Mouse (Mus musculus): ENCODE results near the gene Npw. TPM values are rescaled to one million over a fixed set of nuclear protein-coding genes. Genes with fewer than 3 reads are reported as not detected.
"Not testable (repeated sequence)": the region's sequence is repeated elsewhere in the genome, so short reads cannot be mapped to it uniquely, and the experiment has no call there.

Gene Npw
- polyA plus RNA-seq, 1 experiment from 2014 or later = 1.3 TPM

- H3K4me2 ChIP-seq = peak overlapping the region; percentile 85
- H3K4me3 ChIP-seq (replicated peaks) = peak overlapping the region; percentile 99
- H3K9ac ChIP-seq (replicated peaks) = peak overlapping the region; percentile 97
- H3K27me3 ChIP-seq = no peaks in the 10 kb centered on the region
- peaks cover 31% of the 10 kb centered on the region for H3K4me1 ChIP-seq (replicated peaks)
- ATAC-seq (ENCODE audit: insufficient number of reproducible peaks, insufficient read depth, low FRiP score, low TSS enrichment, low read depth) = no peak
- peak overlapping the region; percentile 86 for H3K27ac ChIP-seq
- H3K9me3 ChIP-seq = no peaks in the 10 kb centered on the region
- WGBS = 12% methylated on average over 8 of the region's 8 CpGs
- H3K36me3 ChIP-seq = 0 out of 2 replicates have a peak, but pooled peaks cover 4% of the 10 kb centered on the region
Observed at GRCm38 (mm10) chr17:24670246-24670844, 12.1 kb upstream of the Npw start.

GRCm38 (mm10) chr17:24669545-24670245 lies 11.4 kb upstream of the Npw start, which contains the start of gene Zfp598:
TSS of gene Zfp598 (plus strand) at chr17:24669687.
- H3K9ac ChIP-seq (replicated peaks) = peak within 1 kb of the TSS; percentile 97
- no peaks in the 10 kb centered on the region for H3K9me3 ChIP-seq
- peak within 1 kb of the TSS; percentile 99 for H3K4me3 ChIP-seq (replicated peaks)
- peak within 1 kb of the TSS; percentile 86 for H3K27ac ChIP-seq
- peak within 1 kb of the TSS; percentile 85 for H3K4me2 ChIP-seq
- under 1% methylated on average over 73 of the region's 80 CpGs for WGBS
- peaks cover 31% of the 10 kb centered on the region for H3K4me1 ChIP-seq (replicated peaks)
- H3K36me3 ChIP-seq = 0 out of 2 replicates have a peak, but pooled peaks cover 4% of the 10 kb centered on the region
- H3K27me3 ChIP-seq = no peaks in the 10 kb centered on the region
- peak; percentile 96 for ATAC-seq (ENCODE audit: insufficient number of reproducible peaks, insufficient read depth, low FRiP score, low TSS enrichment, low read depth)

GRCm38 (mm10) chr17:24669214-24669544 lies 10.9 kb upstream of the Npw start:
- Histone ChIP-seq H3K4me1 (replicated peaks) (peaks cover 31% of the 10 kb centered on the region), H3K9ac (replicated peaks) (peak overlapping the region; percentile 97; the same call in 1 of the 2 replicates), H3K27ac (peak overlapping the region; percentile 86), H3K4me3 (replicated peaks) (peak overlapping the region; percentile 99), H3K4me2 (peak overlapping the region; percentile 85)
- WGBS = 12% methylated on average over 15 of the region's 15 CpGs
- not testable (repeated sequence) for H3K36me3 ChIP-seq, H3K9me3 ChIP-seq, H3K27me3 ChIP-seq
- peak; percentile 42 for ATAC-seq (ENCODE audit: insufficient number of reproducible peaks, insufficient read depth, low FRiP score, low TSS enrichment, low read depth)

GRCm38 (mm10) chr17:24667416-24667815 lies 9.2 kb upstream of the Npw start:
- H3K9me3 ChIP-seq = no peaks in the 10 kb centered on the region
- no peak overlapping the region for H3K9ac ChIP-seq (replicated peaks)
- H3K27me3 ChIP-seq = no peaks in the 10 kb centered on the region
- no peak overlapping the region for H3K4me3 ChIP-seq (replicated peaks)
- ATAC-seq (ENCODE audit: insufficient number of reproducible peaks, insufficient read depth, low FRiP score, low TSS enrichment, low read depth) = no peak
- H3K36me3 ChIP-seq = no peaks in the 10 kb centered on the region
- whole genome bisulfite sequencing = 26% methylated on average over 6 of the region's 6 CpGs
- no peak overlapping the region for H3K4me2 ChIP-seq
- peaks cover 28% of the 10 kb centered on the region for H3K4me1 ChIP-seq (replicated peaks)
- H3K27ac ChIP-seq = no peak overlapping the region

GRCm38 (mm10) chr17:24667011-24667410 lies 8.8 kb upstream of the Npw start:
- H3K4me3 ChIP-seq (replicated peaks); H3K27ac ChIP-seq; H3K9ac ChIP-seq (replicated peaks); H3K27me3 ChIP-seq; H3K9me3 ChIP-seq; H3K4me2 ChIP-seq; ATAC-seq (ENCODE audit: insufficient number of reproducible peaks, insufficient read depth, low FRiP score, low TSS enrichment, low read depth); H3K36me3 ChIP-seq: not testable (repeated sequence)
- H3K4me1 ChIP-seq (replicated peaks) = peaks cover 24% of the 10 kb centered on the region
- WGBS = 65% methylated on average over 7 of the region's 7 CpGs

- no peak overlapping the region for H3K4me2 ChIP-seq
- no peak for ATAC-seq (ENCODE audit: insufficient number of reproducible peaks, insufficient read depth, low FRiP score, low TSS enrichment, low read depth)
- H3K27me3 ChIP-seq = peaks cover 41% of the 10 kb centered on the region
- peaks cover 18% of the 10 kb centered on the region for H3K4me1 ChIP-seq (replicated peaks)
- H3K27ac ChIP-seq = no peak overlapping the region
- no peaks in the 10 kb centered on the region for H3K9me3 ChIP-seq
- no peak overlapping the region for H3K9ac ChIP-seq (replicated peaks)
- WGBS = 83% methylated on average over 4 of the region's 4 CpGs
- no peaks in the 10 kb centered on the region for H3K36me3 ChIP-seq
- no peak overlapping the region for H3K4me3 ChIP-seq (replicated peaks)
Observed at GRCm38 (mm10) chr17:24654969-24655368, 3.3 kb downstream of the Npw start.

GRCm38 (mm10) chr17:24653967-24654710 lies 4.1 kb downstream of the Npw start:
- no peak for ATAC-seq (ENCODE audit: insufficient number of reproducible peaks, insufficient read depth, low FRiP score, low TSS enrichment, low read depth)
- Histone ChIP-seq H3K36me3 (no peaks in the 10 kb centered on the region), H3K27ac (peak overlapping the region; percentile 59; the same call in 1 of the 2 replicates), H3K4me3 (replicated peaks) (peak overlapping the region; percentile 35), H3K4me1 (replicated peaks) (peaks cover 23% of the 10 kb centered on the region), H3K9ac (replicated peaks) (no peak overlapping the region), H3K9me3 (no peaks in the 10 kb centered on the region), H3K27me3 (peaks cover 32% of the 10 kb centered on the region), H3K4me2 (peak overlapping the region; percentile 62)
- 6% methylated on average over 19 of the region's 19 CpGs for WGBS

GRCm38 (mm10) chr17:24651835-24652234 lies 6.4 kb downstream of the Npw start:
- Histone ChIP-seq H3K4me2 (no peak overlapping the region), H3K9me3 (no peaks in the 10 kb centered on the region), H3K27ac (no peak overlapping the region), H3K36me3 (peaks cover 7% of the 10 kb centered on the region; the same call in 1 of the 2 replicates), H3K9ac (replicated peaks) (no peak overlapping the region), H3K4me1 (replicated peaks) (peaks cover 29% of the 10 kb centered on the region), H3K27me3 (peaks cover 9% of the 10 kb centered on the region), H3K4me3 (replicated peaks) (no peak overlapping the region)
- no peak for ATAC-seq (ENCODE audit: insufficient number of reproducible peaks, insufficient read depth, low FRiP score, low TSS enrichment, low read depth)
- 69% methylated on average over 3 of the region's 3 CpGs for WGBS

GRCm38 (mm10) chr17:24650766-24651165 lies 7.5 kb downstream of the Npw start:
- 79% methylated on average over 4 of the region's 4 CpGs for WGBS
- no peak overlapping the region; the same call in 1 of the 2 replicates for H3K9ac ChIP-seq (replicated peaks)

GRCm38 (mm10) chr17:24650070-24650616 lies 8.1 kb downstream of the Npw start, which contains the start of gene Slc9a3r2:
TSS of gene Slc9a3r2 (minus strand) at chr17:24650327.
- Histone ChIP-seq H3K4me2 (peak within 1 kb of the TSS; percentile 78), H3K9me3 (no peaks in the 10 kb centered on the region), H3K4me3 (replicated peaks) (peak within 1 kb of the TSS; percentile 86), H3K27me3 (no peaks in the 10 kb centered on the region), H3K9ac (replicated peaks) (peak within 1 kb of the TSS; percentile 90), H3K27ac (peak within 1 kb of the TSS; percentile 67), H3K36me3 (peaks cover 23% of the 10 kb centered on the region; the same call in 1 of the 2 replicates), H3K4me1 (replicated peaks) (peaks cover 33% of the 10 kb centered on the region)
- WGBS = 2% methylated on average over 31 of the region's 41 CpGs
- ATAC-seq (ENCODE audit: insufficient number of reproducible peaks, insufficient read depth, low FRiP score, low TSS enrichment, low read depth) = peak; percentile 78

More at GRCm38 (mm10) chr17:24650766-24651165, 7.5 kb downstream of the Npw start:
- Histone ChIP-seq H3K27me3 (no peaks in the 10 kb centered on the region), H3K4me2 (peak overlapping the region; percentile 78), H3K36me3 (peaks cover 16% of the 10 kb centered on the region; the same call in 1 of the 2 replicates), H3K9me3 (no peaks in the 10 kb centered on the region), H3K27ac (no peak overlapping the region), H3K4me3 (replicated peaks) (0 out of 2 replicates have a peak overlapping the region, but pooled peaks have one; percentile 86), H3K4me1 (replicated peaks) (peaks cover 29% of the 10 kb centered on the region)
- no peak for ATAC-seq (ENCODE audit: insufficient number of reproducible peaks, insufficient read depth, low FRiP score, low TSS enrichment, low read depth)
